Mouse (Mus musculus): Measurements from ENCODE around the gene Pmm1.

- no peak for TF ChIP-seq CTCF (IDR thresholded peaks at IDR 0.05; ENCODE audit: control insufficient read depth, insufficient read depth, insufficient read length)
- TF ChIP-seq USF1 (IDR thresholded peaks at IDR 0.05; ENCODE audit: low read depth): no peak
- no peak for TF ChIP-seq MYOG (IDR thresholded peaks at IDR 0.05; ENCODE audit: control insufficient read depth, extremely low read depth, insufficient read length)
- no peak for TF ChIP-seq CEBPB (IDR thresholded peaks at IDR 0.05; ENCODE audit: low read depth)
- no peak for TF ChIP-seq FOSL1 (IDR thresholded peaks at IDR 0.05; ENCODE audit: insufficient read depth, low read length, poor library complexity, severe bottlenecking)
Measured at GRCm38 (mm10) chr15:81987646-81988045, 26.9 kb upstream of the Pmm1 start, which contains the start of gene Xrcc6.

All from C2C12 (cell line).